Mouse (Mus musculus) kidney, embryonic 14.5 days (tissue): ENCODE results near the gene Carnmt1. TPM values are rescaled to one million over a fixed set of nuclear protein-coding genes. Genes with fewer than 3 reads are reported as not detected.
"Not testable (repeated sequence)": the region's sequence is repeated elsewhere in the genome, so short reads cannot be mapped to it uniquely, and the experiment has no call there.

Source experiments
- ATAC-seq: fragments of 200-750 bp; cut with Nextera tagmentation; 2 replicates; pipeline ENCODE4 v1.8.0; 2017; ENCODE audit warnings: moderate number of reproducible peaks, mild to moderate bottlenecking, moderate TSS enrichment, moderate library complexity; ENCODE audit not compliant: low FRiP score, low TSS enrichment
- H3K27ac ChIP-seq: fragments of 300-500 bp; sonication (generic); 2 replicates; pipeline ENCODE4 v1.5.1; 2014; ENCODE audit warnings: low read depth, mild to moderate bottlenecking, low read length, moderate library complexity, mixed read lengths
- H3K27me3 ChIP-seq: fragments of 300-500 bp; sonication (generic); 2 replicates; pipeline ENCODE4 v1.6.1; 2014; ENCODE audit warnings: mild to moderate bottlenecking, low read length; ENCODE audit not compliant: control insufficient read depth, insufficient read depth
- H3K36me3 ChIP-seq: fragments of 300-500 bp; sonication (generic); 2 replicates; pipeline ENCODE4 v1.6.1; 2014; ENCODE audit warnings: low read length, mixed read lengths; ENCODE audit not compliant: control insufficient read depth, insufficient read depth
- H3K4me1 ChIP-seq: fragments of 300-500 bp; sonication (generic); 2 replicates; pipeline ENCODE4 v1.6.1; 2014; ENCODE audit warnings: low read length, mixed read lengths; ENCODE audit not compliant: control insufficient read depth, insufficient read depth
- H3K4me2 ChIP-seq: fragments of 300-500 bp; sonication (generic); replicated peaks from 2 replicates; pipeline ENCODE4 v1.6.1; 2014; ENCODE audit warnings: low read depth, mild to moderate bottlenecking, low read length
- H3K4me3 ChIP-seq: fragments of 300-500 bp; sonication (generic); 2 replicates; pipeline ENCODE4 v1.5.1; 2014; ENCODE audit warnings: mild to moderate bottlenecking, low read length
- H3K9ac ChIP-seq: fragments of 300-500 bp; sonication (generic); 2 replicates; pipeline ENCODE4 v1.6.1; 2014; ENCODE audit warnings: low read depth, mild to moderate bottlenecking, low read length, moderate library complexity
- H3K9me3 ChIP-seq: fragments of 300-500 bp; sonication (generic); 2 replicates; pipeline ENCODE4 v1.6.1; 2016; ENCODE audit warnings: low read length; ENCODE audit not compliant: control insufficient read depth
- WGBS: fragments of 180-500 bp; shearing (Covaris S2); extraction: QIAGEN DNeasy Blood & Tissue Kit; methylation state at CpG from one replicate; pipeline ENCODE4 v1.1.7; 2014; 5-methylcytosine and 5-hydroxymethylcytosine counted together
- polyA plus RNA-seq: library from polyadenylated mRNA; unstranded; fragments of >200 nt; fragmentation: Nextera tagmentation; extraction: Ambion mirVana; gene quantifications from 2 replicates; pipeline ENCODE4 v1.2.1, GENCODE M21; 2014

Gene Carnmt1
- polyA plus RNA-seq, 1 experiment from 2014 or later, result 44.8 TPM

DNA sequence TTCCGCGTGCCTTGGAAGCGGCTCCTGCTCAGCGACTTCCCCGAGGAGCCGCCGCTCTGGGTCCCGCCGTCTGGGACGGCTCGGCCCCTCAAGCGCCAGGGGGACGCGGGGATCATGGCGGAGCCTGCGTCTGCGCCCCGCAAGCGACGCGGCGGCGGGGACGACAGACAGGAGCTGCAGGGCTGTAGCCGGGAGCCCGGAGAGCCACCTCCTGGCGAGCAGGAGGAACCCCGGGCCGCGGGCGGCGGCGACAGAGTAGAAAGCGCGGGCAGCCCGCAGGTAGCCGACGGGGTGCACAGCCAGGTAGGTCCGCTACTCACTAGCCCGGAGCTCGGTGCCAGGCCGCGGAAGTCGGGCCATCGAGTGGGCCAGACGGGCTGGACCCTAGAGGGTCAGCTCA lies 42.8 kb downstream of the Carnmt1 start:
- peak overlapping the region; percentile 63 for H3K4me2 ChIP-seq
- under 1% methylated on average over 39 of the region's 46 CpGs for WGBS
- not testable (repeated sequence) for H3K9me3 ChIP-seq, H3K36me3 ChIP-seq, H3K27me3 ChIP-seq
- peaks cover 18% of the 10 kb centered on the region; the same call in 1 of the 2 replicates for H3K4me1 ChIP-seq
- H3K4me3 ChIP-seq, result peak overlapping the region; percentile 84
- ATAC-seq, result peak; percentile 75
- H3K9ac ChIP-seq, result peak overlapping the region; percentile 87
- peak overlapping the region; percentile 62; the same call in 1 of the 2 replicates for H3K27ac ChIP-seq

DNA sequence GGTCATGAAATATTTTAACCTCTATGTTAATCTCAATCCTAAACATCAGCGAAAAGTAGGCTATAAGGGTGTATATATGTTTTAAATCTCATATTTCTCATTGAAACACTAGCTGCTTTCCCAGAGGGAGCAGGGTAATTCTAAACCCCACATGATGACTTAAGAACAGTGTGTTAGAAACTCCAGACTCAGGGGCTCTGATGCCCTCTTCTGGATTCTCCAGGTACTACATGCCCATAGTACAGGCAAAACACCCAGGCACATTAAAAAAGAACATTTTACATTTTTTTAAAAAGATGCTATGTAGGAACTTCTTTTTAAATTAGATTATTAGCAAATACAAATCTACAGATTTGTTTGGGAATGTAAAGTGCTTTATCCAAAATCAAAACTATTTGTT lies 45.8 kb downstream of the Carnmt1 start:
- 30% methylated on average over 1 of the region's 1 CpGs for WGBS
- Histone ChIP-seq H3K9me3 (no peaks in the 10 kb centered on the region), H3K9ac (no peak overlapping the region), H3K4me2 (no peak overlapping the region), H3K4me1 (peaks cover 18% of the 10 kb centered on the region; the same call in 1 of the 2 replicates), H3K27ac (no peak overlapping the region), H3K36me3 (peaks cover 12% of the 10 kb centered on the region), H3K4me3 (no peak overlapping the region), H3K27me3 (no peaks in the 10 kb centered on the region)
- ATAC-seq, result no peak

GRCm38 (mm10) chr19:18720337-18720736 lies 49.8 kb downstream of the Carnmt1 start:
- Histone ChIP-seq H3K9ac (no peak overlapping the region), H3K4me2 (no peak overlapping the region), H3K9me3 (no peaks in the 10 kb centered on the region), H3K27me3 (no peaks in the 10 kb centered on the region), H3K27ac (no peak overlapping the region), H3K4me3 (no peak overlapping the region), H3K4me1 (peaks cover 6% of the 10 kb centered on the region; the same call in 1 of the 2 replicates), H3K36me3 (peaks cover 12% of the 10 kb centered on the region)
- WGBS, result 90% methylated on average over 3 of the region's 3 CpGs
- no peak for ATAC-seq

DNA sequence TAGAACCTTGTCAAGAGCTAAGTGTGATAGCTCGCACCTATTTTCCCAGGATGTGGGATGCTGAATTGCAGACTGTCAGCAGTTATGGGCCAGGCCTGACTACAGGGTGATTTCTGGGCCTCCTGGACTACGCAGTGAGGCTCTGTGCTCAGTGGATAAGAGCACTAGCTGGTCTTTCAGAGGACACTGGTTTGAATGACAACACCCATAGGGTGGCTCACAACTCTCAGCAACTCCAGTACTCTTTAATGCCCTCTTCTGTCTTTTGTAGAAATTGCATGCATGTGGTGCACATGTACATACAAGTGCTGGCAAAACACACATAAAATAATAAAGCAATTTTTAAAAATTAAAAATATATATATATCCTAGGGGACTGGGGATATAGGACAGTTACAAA lies 54.6 kb downstream of the Carnmt1 start:
- Histone ChIP-seq H3K4me3 (no peak overlapping the region), H3K36me3 (no peaks in the 10 kb centered on the region), H3K9ac (no peak overlapping the region), H3K27ac (no peak overlapping the region), H3K4me2 (no peak overlapping the region), H3K27me3 (no peaks in the 10 kb centered on the region), H3K9me3 (no peaks in the 10 kb centered on the region), H3K4me1 (no peaks in the 10 kb centered on the region)
- 82% methylated on average over 2 of the region's 2 CpGs for WGBS
- ATAC-seq, result no peak

DNA sequence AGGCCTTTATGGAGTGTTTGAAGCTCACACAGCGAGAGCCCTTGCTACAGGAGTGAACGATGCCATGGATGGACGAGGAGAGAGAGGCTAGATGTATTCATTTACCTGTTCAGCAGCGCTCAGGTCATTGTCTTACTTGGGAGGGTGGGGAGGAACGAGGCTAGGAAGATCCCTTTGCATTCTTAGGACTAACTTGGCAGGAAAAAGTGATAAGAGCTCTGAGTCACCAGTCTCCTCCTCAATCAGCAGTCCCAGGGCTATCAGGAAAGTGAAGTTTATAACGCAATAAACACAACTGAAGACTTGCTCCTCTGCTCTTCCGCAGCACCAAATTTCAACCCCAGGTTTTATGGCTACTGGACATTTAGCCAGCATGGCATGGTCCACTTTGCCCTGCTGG lies 59.7 kb downstream of the Carnmt1 start:
- 62% methylated on average over 7 of the region's 7 CpGs for WGBS
- Histone ChIP-seq H3K4me1 (no peaks in the 10 kb centered on the region), H3K27me3 (no peaks in the 10 kb centered on the region), H3K9ac (no peak overlapping the region), H3K4me2 (no peak overlapping the region), H3K36me3 (no peaks in the 10 kb centered on the region), H3K4me3 (no peak overlapping the region), H3K9me3 (no peaks in the 10 kb centered on the region), H3K27ac (no peak overlapping the region)
- no peak for ATAC-seq

DNA sequence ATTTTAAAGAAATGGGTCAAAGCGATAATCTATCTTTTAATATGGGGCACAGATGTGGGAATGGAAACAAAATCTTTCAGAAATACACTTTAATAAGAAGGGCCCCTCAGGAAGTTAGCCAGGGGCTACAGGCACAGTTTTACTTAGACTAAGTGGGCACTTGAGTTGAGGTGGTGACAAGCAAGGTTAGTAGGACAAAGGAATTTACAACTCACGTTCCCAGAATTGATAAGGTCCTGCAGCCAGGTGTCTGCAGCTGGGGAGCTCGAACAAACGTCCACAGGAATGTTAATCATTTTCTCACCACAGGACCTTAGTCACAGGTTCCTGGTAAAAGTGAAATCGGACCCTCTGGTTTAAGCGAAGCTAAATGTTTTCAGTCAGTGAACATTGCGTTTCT lies 60.5 kb downstream of the Carnmt1 start:
- ATAC-seq, result no peak
- no peak overlapping the region for H3K27ac ChIP-seq
- H3K9me3 ChIP-seq, result no peaks in the 10 kb centered on the region
- 27% methylated on average over 7 of the region's 7 CpGs for WGBS
- no peaks in the 10 kb centered on the region for H3K4me1 ChIP-seq
- H3K9ac ChIP-seq, result no peak overlapping the region
- H3K27me3 ChIP-seq, result no peaks in the 10 kb centered on the region
- no peak overlapping the region for H3K4me2 ChIP-seq
- H3K36me3 ChIP-seq, result no peaks in the 10 kb centered on the region
- H3K4me3 ChIP-seq, result no peak overlapping the region

DNA sequence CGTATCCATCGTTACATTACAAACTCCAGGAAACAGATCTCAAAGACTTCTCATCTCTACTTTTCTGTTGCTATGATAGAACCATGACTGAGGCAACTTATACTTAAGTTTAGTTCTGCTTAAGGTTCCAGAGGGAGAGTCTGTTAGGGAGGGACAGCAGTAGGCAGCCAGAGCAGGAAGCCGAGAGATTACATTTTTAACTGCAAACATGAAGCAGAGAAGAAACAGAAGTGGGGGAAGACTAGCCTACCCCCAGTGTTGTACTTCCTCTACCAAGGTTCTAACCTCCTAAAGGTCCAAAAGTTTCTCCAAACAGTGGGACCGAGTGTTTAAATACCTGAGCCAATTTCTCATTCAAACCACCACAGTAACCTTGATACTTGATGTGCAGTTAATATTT lies 65.3 kb downstream of the Carnmt1 start:
- H3K4me2 ChIP-seq, result no peak overlapping the region
- no peak for ATAC-seq
- H3K27ac ChIP-seq, result no peak overlapping the region
- H3K4me3 ChIP-seq, result no peak overlapping the region
- H3K9ac ChIP-seq, result no peak overlapping the region
- H3K36me3 ChIP-seq, result no peaks in the 10 kb centered on the region
- WGBS, result 92% methylated on average over 4 of the region's 4 CpGs
- no peaks in the 10 kb centered on the region for H3K27me3 ChIP-seq
- H3K4me1 ChIP-seq, result no peaks in the 10 kb centered on the region
- H3K9me3 ChIP-seq, result no peaks in the 10 kb centered on the region

DNA sequence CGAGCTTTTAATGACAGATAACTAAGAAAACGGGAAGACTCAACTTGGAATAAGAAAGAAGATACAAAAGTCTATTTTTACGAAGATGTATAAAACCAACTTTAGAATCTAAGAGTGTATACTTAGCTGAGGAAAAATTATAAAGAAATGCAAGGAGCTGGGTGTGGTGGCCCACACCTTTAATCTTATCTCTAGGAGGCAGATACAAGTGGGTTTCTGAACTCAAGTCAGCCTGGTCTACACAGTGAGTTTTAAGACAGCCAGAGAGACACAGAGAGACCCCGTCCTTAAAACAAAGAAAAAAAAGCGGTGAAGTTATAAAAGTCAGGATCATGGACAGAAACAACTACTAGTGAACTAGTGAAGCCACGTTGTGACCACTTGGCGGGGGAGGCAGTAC lies 68.6 kb downstream of the Carnmt1 start:
- H3K27me3 ChIP-seq, result no peaks in the 10 kb centered on the region
- H3K9ac ChIP-seq, result no peak overlapping the region
- 89% methylated on average over 7 of the region's 7 CpGs for WGBS
- no peak overlapping the region for H3K27ac ChIP-seq
- H3K36me3 ChIP-seq, result no peaks in the 10 kb centered on the region
- no peak for ATAC-seq
- H3K4me3 ChIP-seq, result no peak overlapping the region
- H3K9me3 ChIP-seq, result no peaks in the 10 kb centered on the region
- no peaks in the 10 kb centered on the region for H3K4me1 ChIP-seq
- H3K4me2 ChIP-seq, result no peak overlapping the region

DNA sequence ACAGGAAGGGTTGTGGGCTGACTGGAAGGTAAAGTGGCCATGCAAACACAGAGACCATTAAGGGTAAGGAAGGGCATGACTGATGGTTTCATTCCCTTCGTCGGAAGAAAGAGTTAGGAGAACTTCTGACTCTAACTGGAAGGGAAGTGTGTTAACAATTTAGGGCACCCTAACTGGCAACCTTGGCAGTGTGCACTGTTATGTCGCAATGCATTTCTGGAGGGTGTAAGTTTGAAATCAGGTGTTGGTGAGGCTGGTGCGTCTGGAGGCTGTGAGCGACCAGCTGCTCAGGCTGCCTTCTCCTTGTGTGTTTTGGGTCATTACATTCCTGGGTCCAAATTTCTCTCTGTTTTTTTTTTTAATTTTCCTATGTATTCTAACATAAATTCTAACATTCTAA lies 73.4 kb downstream of the Carnmt1 start:
- Histone ChIP-seq H3K4me2 (no peak overlapping the region), H3K4me3 (no peak overlapping the region), H3K27me3 (no peaks in the 10 kb centered on the region), H3K4me1 (no peaks in the 10 kb centered on the region), H3K9ac (no peak overlapping the region), H3K9me3 (no peaks in the 10 kb centered on the region), H3K36me3 (no peaks in the 10 kb centered on the region), H3K27ac (no peak overlapping the region)
- whole genome bisulfite sequencing, result 82% methylated on average over 5 of the region's 5 CpGs
- no peak for ATAC-seq
